ENCODE assay signal across 9 mouse cellular contexts in genomic region chr14:120355742-120356440, GRCm38 (mm10).
DNase-seq lines count a peak whose midpoint lies in the region; ATAC-seq and TF ChIP-seq lines count a peak whose summit lies in the region.
"Had no signal": no experiment of that assay in that cellular context is flagged by ENCODE, and none has a peak within 500 bp of the region (broad histone marks: within the 10 kb centered on the region; RNA-seq: fewer than 3 reads in every experiment).

No protein-coding gene starts in this region.

- no peaks in the 10 kb centered on the region for H3K9me3 ChIP-seq in intestine, embryonic 14.5 days (ENCODE audit: control insufficient read depth, low read length)
- H3K9me3 ChIP-seq in intestine, postnatal 0 days (ENCODE audit: control insufficient read depth): no peaks in the 10 kb centered on the region
- peaks cover 16% of the 10 kb centered on the region; the same call in 1 of the 2 replicates for H3K9me3 ChIP-seq in forebrain, embryonic 10.5 days
- no peaks in the 10 kb centered on the region for H3K9me3 ChIP-seq in hindbrain, postnatal 0 days (ENCODE audit: low read length)

- no peaks in the 10 kb centered on the region for H3K27me3 ChIP-seq in intestine, embryonic 14.5 days (replicated peaks; ENCODE audit: control insufficient read depth, insufficient read depth, low read length)
- H3K27me3 ChIP-seq in intestine, postnatal 0 days (replicated peaks; ENCODE audit: control insufficient read depth, insufficient read depth, low read length): no peaks in the 10 kb centered on the region
- no peaks in the 10 kb centered on the region for H3K27me3 ChIP-seq in forebrain, embryonic 10.5 days (ENCODE audit: poor library complexity, severe bottlenecking)
- H3K27me3 ChIP-seq in hindbrain, postnatal 0 days (ENCODE audit: insufficient read depth, low read length): no peaks in the 10 kb centered on the region

- intact Hi-C loops in gastrocnemius, postnatal 14 days (cut with DNase I; ENCODE audit: low total_unique reads): no loop called here

- 81% methylated on average over 10 of the region's 10 CpGs for WGBS in intestine, embryonic 14.5 days
- WGBS in intestine, postnatal 0 days: 81% methylated on average over 10 of the region's 10 CpGs
- 72% methylated on average over 10 of the region's 10 CpGs for WGBS in forebrain, embryonic 10.5 days
- 65% methylated on average over 10 of the region's 10 CpGs for WGBS in hindbrain, postnatal 0 days

- no peak for TF ChIP-seq CTCF in intestine, postnatal 0 days (IDR thresholded peaks at IDR 0.05; ENCODE audit: low read depth)
- TF ChIP-seq CTCF in hindbrain, postnatal 0 days (IDR thresholded peaks at IDR 0.05; ENCODE audit: low read depth): no peak

- ATAC-seq in intestine, embryonic 14.5 days (replicated peaks; ENCODE audit: low FRiP score, low TSS enrichment, low read depth): peak; percentile 16; the same call in 1 of the 2 replicates
- ATAC-seq in intestine, postnatal 0 days: no peak
- no peak for ATAC-seq in hindbrain, postnatal 0 days

- H3K27ac ChIP-seq in intestine, embryonic 14.5 days (ENCODE audit: low read depth): peak overlapping the region; percentile 62
- no peak overlapping the region for H3K27ac ChIP-seq in intestine, postnatal 0 days (ENCODE audit: low read depth, low read length)
- peak overlapping the region; percentile 79 for H3K27ac ChIP-seq in forebrain, embryonic 10.5 days
- peak overlapping the region; percentile 41; the same call in 1 of the 2 replicates for H3K27ac ChIP-seq in hindbrain, postnatal 0 days
- H3K27ac ChIP-seq: liver, embryonic 14.5 days had no signal

- H3K4me2 ChIP-seq in intestine, embryonic 14.5 days (ENCODE audit: low read length): no peak overlapping the region
- H3K4me2 ChIP-seq in intestine, postnatal 0 days (replicated peaks; ENCODE audit: low read depth): no peak overlapping the region
- H3K4me2 ChIP-seq in hindbrain, postnatal 0 days (ENCODE audit: low read depth, low read length): peak overlapping the region; percentile 28; the same call in 1 of the 2 replicates

- peaks cover 38% of the 10 kb centered on the region for H3K4me1 ChIP-seq in intestine, embryonic 14.5 days (replicated peaks; ENCODE audit: control insufficient read depth, insufficient read depth, low read length)
- H3K4me1 ChIP-seq in intestine, postnatal 0 days (replicated peaks; ENCODE audit: control insufficient read depth, insufficient read depth, low read length): 0 out of 2 replicates have a peak, but pooled peaks cover 7% of the 10 kb centered on the region
- H3K4me1 ChIP-seq in forebrain, embryonic 10.5 days: peaks cover 25% of the 10 kb centered on the region
- peaks cover 5% of the 10 kb centered on the region for H3K4me1 ChIP-seq in hindbrain, postnatal 0 days (ENCODE audit: insufficient read depth, low read length)

- no peak overlapping the region for H3K4me3 ChIP-seq in intestine, embryonic 14.5 days (ENCODE audit: low read depth, low read length)
- no peak overlapping the region for H3K4me3 ChIP-seq in intestine, postnatal 0 days (ENCODE audit: low read depth, low read length)
- no peak overlapping the region for H3K4me3 ChIP-seq in forebrain, embryonic 10.5 days
- no peak overlapping the region for H3K4me3 ChIP-seq in hindbrain, postnatal 0 days (ENCODE audit: low read length)

- no peak for DNase-seq in intestine, embryonic 14.5 days (ENCODE audit: low spot score)
- DNase-seq in forebrain, embryonic 10.5 days (ENCODE audit: extremely low spot score, low spot score): no peak
- DNase-seq in hindbrain, postnatal 0 days (ENCODE audit: low spot score): no peak
- peak; percentile 57 to 64 for DNase-seq in lung, postnatal 4 days
- no peak for DNase-seq in cerebellum, postnatal 4 days (ENCODE audit: low spot score in 2 of 2)
- no peak for DNase-seq in spleen, adult 12 weeks (ENCODE audit: low spot score)
- DNase-seq in gastrocnemius, postnatal 14 days: no peak

- no peaks in the 10 kb centered on the region for H3K36me3 ChIP-seq in intestine, embryonic 14.5 days (ENCODE audit: control insufficient read depth, insufficient read depth, low read length)
- H3K36me3 ChIP-seq in intestine, postnatal 0 days (ENCODE audit: control insufficient read depth, insufficient read depth): 0 out of 2 replicates have a peak, but pooled peaks cover 3% of the 10 kb centered on the region
- peaks cover 10% of the 10 kb centered on the region for H3K36me3 ChIP-seq in forebrain, embryonic 10.5 days (replicated peaks)
- H3K36me3 ChIP-seq in hindbrain, postnatal 0 days (ENCODE audit: insufficient read depth, low read length): no peaks in the 10 kb centered on the region

- H3K9ac ChIP-seq in intestine, embryonic 14.5 days (ENCODE audit: low read length): no peak overlapping the region
- H3K9ac ChIP-seq in intestine, postnatal 0 days (ENCODE audit: low read depth, low read length): no peak overlapping the region
- H3K9ac ChIP-seq in hindbrain, postnatal 0 days (replicated peaks; ENCODE audit: low read length): no peak overlapping the region
- H3K9ac ChIP-seq: liver, embryonic 14.5 days had no signal

Comparison
In these comparisons a context has a peak if more than half of its experiments do, and no peak if none do; other contexts are left out.
1. DNase-seq: peak in lung, postnatal 4 days (2 of 2); none in intestine, embryonic 14.5 days (single experiment), forebrain, embryonic 10.5 days (single experiment), hindbrain, postnatal 0 days (single experiment), cerebellum, postnatal 4 days (0 of 2), spleen, adult 12 weeks (single experiment) and gastrocnemius, postnatal 14 days (single experiment).